Comparison of ENCODE assay signal across 9 mouse cellular contexts in the genomic region with DNA sequence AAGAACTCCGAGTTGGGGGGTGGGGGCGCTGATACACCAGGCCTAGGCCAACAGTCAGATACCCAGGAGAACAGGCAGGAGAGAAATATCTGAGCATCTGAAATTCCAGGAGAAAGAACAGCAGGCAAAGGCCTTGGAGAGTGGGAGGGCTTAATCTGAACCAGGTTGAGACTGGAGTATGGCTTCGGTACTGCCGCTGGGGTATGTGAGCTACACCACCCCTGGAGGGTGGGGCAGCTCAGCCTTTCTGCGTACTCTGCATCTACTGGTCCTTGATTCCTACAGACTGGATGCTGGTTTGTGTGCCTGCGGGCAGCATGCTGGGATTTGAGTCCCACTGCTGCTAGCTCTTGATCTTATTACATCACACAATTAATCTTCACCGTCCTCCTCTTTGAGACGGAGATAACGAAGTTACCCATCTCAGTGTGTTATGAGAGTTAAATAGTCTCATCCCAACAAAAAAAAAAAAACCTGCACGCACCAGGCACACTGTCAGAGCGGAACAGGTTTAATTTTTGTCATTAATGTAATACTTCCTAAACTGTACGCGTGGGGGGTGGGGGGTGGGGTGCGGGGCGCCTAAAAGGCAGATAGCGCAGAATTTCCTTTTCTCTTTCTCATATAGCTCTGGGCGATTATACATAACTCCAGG. TPM values are rescaled to one million over a fixed set of nuclear protein-coding genes. Genes with fewer than 3 reads are reported as not detected.
DNase-seq lines count a peak whose midpoint lies in the region; ATAC-seq lines count a peak whose summit lies in the region.
"Had no signal": no experiment of that assay in that cellular context is flagged by ENCODE, and none has a peak within 500 bp of the region (broad histone marks: within the 10 kb centered on the region; RNA-seq: fewer than 3 reads in every experiment).

No protein-coding gene starts in this region.

- H3K27ac ChIP-seq in heart, embryonic 10.5 days, result peak overlapping the region; percentile 47; the same call in 1 of the 2 replicates
- H3K27ac ChIP-seq in hindbrain, embryonic 10.5 days, result peak overlapping the region; percentile 80
- H3K27ac ChIP-seq in midbrain, embryonic 13.5 days, result peak overlapping the region; percentile 51

- H3K4me3 ChIP-seq in heart, embryonic 10.5 days, result peak overlapping the region; percentile 58
- peak overlapping the region; percentile 49 for H3K4me3 ChIP-seq in hindbrain, embryonic 10.5 days
- H3K4me3 ChIP-seq in midbrain, embryonic 13.5 days (replicated peaks), result peak overlapping the region; percentile 39

- peak; percentile 80 for ATAC-seq in midbrain, embryonic 13.5 days

- no peak for DNase-seq in heart, embryonic 10.5 days (ENCODE audit: low spot score)
- no peak for DNase-seq in heart, postnatal 36 days
- peak; percentile 67 for DNase-seq in ZHBTc4 (ENCODE audit: low read depth, low spot score)
- peak; percentile 41 for DNase-seq in hindbrain, embryonic 10.5 days (ENCODE audit: low spot score)
- no peak for DNase-seq in right cerebral cortex, postnatal 25 days
- DNase-seq in urinary bladder, postnatal 36 days (ENCODE audit: low spot score in 2 of 2), result no peak
- DNase-seq in cerebellum, adult 9-10 months, result no peak

- WGBS in heart, embryonic 10.5 days, result 26% methylated on average over 17 of the region's 17 CpGs
- 29% methylated on average over 17 of the region's 17 CpGs for WGBS in hindbrain, embryonic 10.5 days
- WGBS in midbrain, embryonic 13.5 days, result 18% methylated on average over 17 of the region's 17 CpGs

- peak overlapping the region; percentile 56 for H3K9ac ChIP-seq in midbrain, embryonic 13.5 days (replicated peaks)

- H3K9me3 ChIP-seq in heart, embryonic 10.5 days, result no peaks in the 10 kb centered on the region
- H3K9me3 ChIP-seq in hindbrain, embryonic 10.5 days, result no peaks in the 10 kb centered on the region
- H3K9me3 ChIP-seq in midbrain, embryonic 13.5 days, result no peaks in the 10 kb centered on the region

- no peaks in the 10 kb centered on the region for H3K27me3 ChIP-seq in heart, embryonic 10.5 days (ENCODE audit: insufficient read depth, poor library complexity, severe bottlenecking)
- 0 out of 2 replicates have a peak, but pooled peaks cover 3% of the 10 kb centered on the region for H3K27me3 ChIP-seq in hindbrain, embryonic 10.5 days (ENCODE audit: insufficient read depth, poor library complexity, severe bottlenecking)
- H3K27me3 ChIP-seq in midbrain, embryonic 13.5 days, result no peaks in the 10 kb centered on the region

- H3K4me1 ChIP-seq in heart, embryonic 10.5 days, result peaks cover 23% of the 10 kb centered on the region; the same call in 1 of the 2 replicates
- H3K4me1 ChIP-seq in hindbrain, embryonic 10.5 days (replicated peaks), result peaks cover 37% of the 10 kb centered on the region
- peaks cover 18% of the 10 kb centered on the region for H3K4me1 ChIP-seq in midbrain, embryonic 13.5 days (replicated peaks)

- H3K36me3 ChIP-seq in heart, embryonic 10.5 days, result no peaks in the 10 kb centered on the region
- no peaks in the 10 kb centered on the region for H3K36me3 ChIP-seq in hindbrain, embryonic 10.5 days
- no peaks in the 10 kb centered on the region for H3K36me3 ChIP-seq in midbrain, embryonic 13.5 days

- H3K4me2 ChIP-seq in midbrain, embryonic 13.5 days (replicated peaks), result peak overlapping the region; percentile 63

- intact Hi-C loops in heart, postnatal 36 days (cut with DNase I), result no loop called here

RNA-seq across cellular contexts. Expression of gene Ifnk, which starts 52.5 kb away (rescaled TPM):
- 0.25 and 0.28 TPM in 2 replicates for polyA plus RNA-seq in heart, embryonic 10.5 days (2016; fragmentation: Nextera tagmentation; extraction: Ambion mirVana)
- not detected for total RNA-seq in heart, postnatal 36 days (2021)
- 0.26 and 0.41 TPM in 2 replicates for polyA plus RNA-seq in hindbrain, embryonic 10.5 days (2016; fragmentation: Nextera tagmentation; extraction: Ambion mirVana)
- 0.26 TPM in 1 of 2 replicates, not detected in the other for polyA plus RNA-seq in midbrain, embryonic 13.5 days (2015; fragmentation: Nextera tagmentation; extraction: Ambion mirVana)
- total RNA-seq: ES-E14 had no signal

RNA-seq across cellular contexts. Expression of gene Mob3b, which starts 57.9 kb away (rescaled TPM):
- polyA plus RNA-seq in heart, embryonic 10.5 days (2016; fragmentation: Nextera tagmentation; extraction: Ambion mirVana), result 4.8 and 7.2 TPM in 2 replicates
- total RNA-seq in heart, postnatal 36 days (2021), result 1 to 10 TPM; 1.1 to 1.2 TPM
- polyA plus RNA-seq in hindbrain, embryonic 10.5 days (2016; fragmentation: Nextera tagmentation; extraction: Ambion mirVana), result 13.1 and 19.6 TPM in 2 replicates
- polyA plus RNA-seq in midbrain, embryonic 13.5 days (2015; fragmentation: Nextera tagmentation; extraction: Ambion mirVana), result 10.2 and 14.9 TPM in 2 replicates

Comparison
In these comparisons a context has a peak if more than half of its experiments do, and no peak if none do; other contexts are left out.
1. DNase-seq: peak in ZHBTc4 (single experiment) and hindbrain, embryonic 10.5 days (single experiment); none in heart, embryonic 10.5 days (single experiment), heart, postnatal 36 days (0 of 2), right cerebral cortex, postnatal 25 days (single experiment), urinary bladder, postnatal 36 days (0 of 2) and cerebellum, adult 9-10 months (single experiment).
2. Peak in every context shown above with its lines, with median percentiles within 50 percentile points of each other: H3K27ac ChIP-seq and H3K4me3 ChIP-seq.